Comparison of ENCODE assay signal across 9 mouse cellular contexts in the genomic region with DNA sequence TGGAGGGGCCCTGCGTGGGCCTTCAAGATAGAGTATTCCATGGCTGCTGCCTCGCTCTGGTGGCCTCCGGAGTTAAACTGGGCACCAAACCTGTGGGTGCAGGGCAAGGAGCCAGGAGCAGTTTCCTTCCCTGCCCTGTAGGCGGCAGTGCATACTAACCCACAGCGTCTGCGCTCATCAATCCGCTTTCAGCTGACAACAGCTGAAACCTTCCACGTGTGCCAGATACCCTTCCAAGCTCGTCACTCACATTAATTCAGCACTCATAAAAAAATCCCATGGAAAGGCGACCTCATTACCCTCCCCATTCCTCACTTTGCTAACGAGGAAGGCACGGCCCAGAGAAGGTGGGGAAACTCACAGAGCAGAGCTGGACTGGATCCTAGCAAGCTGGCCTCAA. TPM values are rescaled to one million over a fixed set of nuclear protein-coding genes. Genes with fewer than 3 reads are reported as not detected.
DNase-seq lines count a peak whose midpoint lies in the region; ATAC-seq and TF ChIP-seq lines count a peak whose summit lies in the region.
"Had no signal": no experiment of that assay in that cellular context is flagged by ENCODE, and none has a peak within 500 bp of the region (broad histone marks: within the 10 kb centered on the region; RNA-seq: fewer than 3 reads in every experiment).

No protein-coding gene starts in this region.

- peak; percentile 91 for TF ChIP-seq CTCF in left cerebral cortex, adult 2 months (IDR thresholded peaks at IDR 0.05)

- no peak overlapping the region for H3K4me3 ChIP-seq in forebrain, embryonic 16.5 days (replicated peaks; ENCODE audit: low read length)
- H3K4me3 ChIP-seq in left cerebral cortex, adult 2 months = no peak overlapping the region
- H3K4me3 ChIP-seq in midbrain, embryonic 14.5 days (replicated peaks; ENCODE audit: low read depth, low read length) = no peak overlapping the region
- H3K4me3 ChIP-seq: embryonic facial prominence, embryonic 12.5 days had no signal

- H3K9ac ChIP-seq in forebrain, embryonic 16.5 days (replicated peaks; ENCODE audit: low read depth, low read length) = no peak overlapping the region
- no peak overlapping the region for H3K9ac ChIP-seq in midbrain, embryonic 14.5 days (replicated peaks; ENCODE audit: low read length)
- H3K9ac ChIP-seq: embryonic facial prominence, embryonic 12.5 days had no signal

- no peaks in the 10 kb centered on the region for H3K4me1 ChIP-seq in forebrain, embryonic 16.5 days (replicated peaks; ENCODE audit: control insufficient read depth, insufficient read depth, low read length)
- peaks cover 5% of the 10 kb centered on the region; the same call in 1 of the 2 replicates for H3K4me1 ChIP-seq in midbrain, embryonic 14.5 days (ENCODE audit: control insufficient read depth, insufficient read depth, low read length)

- 4% methylated on average over 12 of the region's 12 CpGs for WGBS in forebrain, embryonic 16.5 days
- 11% methylated on average over 12 of the region's 12 CpGs for WGBS in midbrain, embryonic 14.5 days

- H3K4me2 ChIP-seq in forebrain, embryonic 16.5 days (ENCODE audit: low read length) = no peak overlapping the region
- H3K4me2 ChIP-seq in midbrain, embryonic 14.5 days (ENCODE audit: low read length) = no peak overlapping the region
- H3K4me2 ChIP-seq: embryonic facial prominence, embryonic 12.5 days had no signal

- peak; percentile 71 for DNase-seq in ovary, postnatal 14 days (ENCODE audit: low spot score)
- DNase-seq in ovary, postnatal 10 days (ENCODE audit: low spot score) = no peak
- DNase-seq in c-Kit-positive CD71-positive TER-119-positive erythroid progenitor cells, embryonic 14.5 days (ENCODE audit: low spot score) = peak; percentile 34
- DNase-seq in left cerebral cortex, adult 2 months (ENCODE audit: extremely low spot score in 1 of 2, low spot score in 2 of 2) = peak; percentile 61 to 78
- DNase-seq in midbrain, embryonic 14.5 days = peak; percentile 85
- peak; percentile 62 to 79 for DNase-seq in spleen, postnatal 4 days (ENCODE audit: low spot score in 2 of 2)

- intact Hi-C loops in left cerebral cortex, adult 2 months (cut with DNase I) = loop anchor here (1.0 to 10.0 kb wide), 2 partner anchors 51 to 573 kb away; no protein-coding TSS in a partner anchor

- H3K27me3 ChIP-seq in forebrain, embryonic 16.5 days (replicated peaks; ENCODE audit: control insufficient read depth, insufficient read depth, low read length) = no peaks in the 10 kb centered on the region
- no peaks in the 10 kb centered on the region for H3K27me3 ChIP-seq in midbrain, embryonic 14.5 days (ENCODE audit: control insufficient read depth, insufficient read depth, low read length)
- H3K27me3 ChIP-seq: embryonic facial prominence, embryonic 12.5 days had no signal

- H3K36me3 ChIP-seq in forebrain, embryonic 16.5 days (ENCODE audit: control insufficient read depth, insufficient read depth) = no peaks in the 10 kb centered on the region
- no peaks in the 10 kb centered on the region for H3K36me3 ChIP-seq in midbrain, embryonic 14.5 days (ENCODE audit: control insufficient read depth, insufficient read depth, low read length)
- H3K36me3 ChIP-seq: embryonic facial prominence, embryonic 12.5 days had no signal

- peak; percentile 57 for ATAC-seq in forebrain, embryonic 16.5 days
- peak; percentile 63 for ATAC-seq in inflammation-experienced regulatory T-cells, adult 6 months
- peak; percentile 34; the same call in 1 of the 2 replicates for ATAC-seq in midbrain, embryonic 14.5 days (ENCODE audit: low FRiP score, low TSS enrichment)

- H3K9me3 ChIP-seq in forebrain, embryonic 16.5 days (ENCODE audit: control insufficient read depth, low read length) = no peaks in the 10 kb centered on the region
- H3K9me3 ChIP-seq in midbrain, embryonic 14.5 days (ENCODE audit: control insufficient read depth, low read length) = no peaks in the 10 kb centered on the region
- H3K9me3 ChIP-seq: embryonic facial prominence, embryonic 12.5 days had no signal

- no peak overlapping the region for H3K27ac ChIP-seq in forebrain, embryonic 16.5 days (ENCODE audit: low read length)
- H3K27ac ChIP-seq in left cerebral cortex, adult 2 months = no peak overlapping the region
- H3K27ac ChIP-seq in midbrain, embryonic 14.5 days (replicated peaks; ENCODE audit: low read depth, low read length) = no peak overlapping the region
- H3K27ac ChIP-seq: embryonic facial prominence, embryonic 12.5 days had no signal

RNA-seq across cellular contexts. Expression of gene D630003M21Rik, which starts 21.2 kb away (rescaled TPM):
- polyA plus RNA-seq in forebrain, embryonic 16.5 days (2015; fragmentation: Nextera tagmentation; extraction: Ambion mirVana) = 1.8 and 2.8 TPM in 2 replicates
- not detected for polyA plus RNA-seq in inflammation-experienced regulatory T-cells, adult 6 months (2017; shearing (Covaris generic))
- 1 to 10 TPM; 3.5 to 3.7 TPM for total RNA-seq in left cerebral cortex, adult 2 months (2021)
- 0.97 and 1.4 TPM in 2 replicates for polyA plus RNA-seq in midbrain, embryonic 14.5 days (2014; fragmentation: Nextera tagmentation; extraction: Ambion mirVana)

RNA-seq across cellular contexts. Expression of gene Bpi, which starts 50.0 kb away (rescaled TPM):
- not detected in 2 replicates for polyA plus RNA-seq in forebrain, embryonic 16.5 days (2015; fragmentation: Nextera tagmentation; extraction: Ambion mirVana)
- polyA plus RNA-seq in inflammation-experienced regulatory T-cells, adult 6 months (2017; shearing (Covaris generic)) = not detected
- not detected for total RNA-seq in left cerebral cortex, adult 2 months (2021)
- not detected in 2 replicates for polyA plus RNA-seq in midbrain, embryonic 14.5 days (2014; fragmentation: Nextera tagmentation; extraction: Ambion mirVana)
- polyA plus RNA-seq: embryonic facial prominence, embryonic 12.5 days had no signal
